Mouse (Mus musculus): Measurements from ENCODE around the gene Ugt1a7c.

GRCm38 (mm10) chr1:88247660-88248059, 152.8 kb downstream of the Ugt1a7c start:
- no peak for TF ChIP-seq EP300 (IDR thresholded peaks at IDR 0.05)
- TF ChIP-seq CTCF (IDR thresholded peaks at IDR 0.05): no peak

All from lung, postnatal 0 days (tissue).